Mouse (Mus musculus) embryonic facial prominence, embryonic 15.5 days (tissue): ENCODE measurements at regions not wholly inside any gene's neighbourhood (a gene's known extent, or its start where the extent isn't known, plus 50 kb on each side); places are given as distances from the start of the nearest gene placed in this dataset.
A peak's percentile ranks its signal among the peaks of the same experiment; 100 is the strongest.

Experiments
- ATAC-seq: fragments of 200-750 bp; cut with Nextera tagmentation; 2 replicates; pipeline ENCODE4 v1.8.0; 2017; ENCODE audit warnings: low read depth, moderate TSS enrichment; ENCODE audit not compliant: insufficient number of reproducible peaks, low FRiP score, low TSS enrichment
- H3K27ac ChIP-seq: fragments of 300-500 bp; sonication (generic); replicated peaks from 2 replicates; pipeline ENCODE4 v1.5.1; 2015; ENCODE audit warnings: mild to moderate bottlenecking, inconsistent platforms
- H3K27me3 ChIP-seq: fragments of 300-500 bp; sonication (generic); 2 replicates; pipeline ENCODE4 v1.6.1; 2015; ENCODE audit warnings: inconsistent platforms
- H3K36me3 ChIP-seq: fragments of 300-500 bp; sonication (generic); 2 replicates; pipeline ENCODE4 v1.6.1; 2015; ENCODE audit warnings: mild to moderate bottlenecking, inconsistent platforms
- H3K4me1 ChIP-seq: fragments of 300-500 bp; sonication (generic); 2 replicates; pipeline ENCODE4 v1.6.1; 2015; ENCODE audit warnings: inconsistent platforms
- H3K4me2 ChIP-seq: fragments of 300-500 bp; sonication (generic); replicated peaks from 2 replicates; pipeline ENCODE4 v1.6.1; 2015; ENCODE audit warnings: mild to moderate bottlenecking, inconsistent platforms
- H3K4me3 ChIP-seq: fragments of 300-500 bp; sonication (generic); replicated peaks from 2 replicates; pipeline ENCODE4 v1.5.1; 2015; ENCODE audit warnings: mild to moderate bottlenecking, inconsistent platforms
- H3K9ac ChIP-seq: fragments of 300-500 bp; sonication (generic); 2 replicates; pipeline ENCODE4 v1.6.1; 2015; ENCODE audit warnings: inconsistent platforms
- H3K9me3 ChIP-seq: fragments of 300-500 bp; sonication (generic); replicated peaks from 2 replicates; pipeline ENCODE4 v1.6.1; 2016; ENCODE audit warnings: inconsistent platforms
- WGBS: fragments of 180-500 bp; shearing (Covaris S2); methylation state at CpG from one replicate; pipeline ENCODE4 v1.1.7; 2015; 5-methylcytosine and 5-hydroxymethylcytosine counted together

- Histone ChIP-seq H3K4me3 (no peak overlapping the region), H3K9me3 (no peaks in the 10 kb centered on the region), H3K27ac (no peak overlapping the region), H3K27me3 (no peaks in the 10 kb centered on the region), H3K36me3 (no peaks in the 10 kb centered on the region), H3K9ac (no peak overlapping the region), H3K4me1 (no peaks in the 10 kb centered on the region), H3K4me2 (no peak overlapping the region)
- no peak for ATAC-seq
- WGBS = 75% methylated on average over 5 of the region's 5 CpGs
Measured at GRCm38 (mm10) chr13:38281712-38282111, 63.2 kb upstream of the Bmp6 start.

GRCm38 (mm10) chr13:38287960-38288359 lies 56.9 kb upstream of the Bmp6 start:
- Histone ChIP-seq H3K4me3 (no peak overlapping the region), H3K27me3 (no peaks in the 10 kb centered on the region), H3K9me3 (no peaks in the 10 kb centered on the region), H3K36me3 (no peaks in the 10 kb centered on the region), H3K27ac (no peak overlapping the region), H3K9ac (no peak overlapping the region), H3K4me2 (no peak overlapping the region), H3K4me1 (peaks cover 12% of the 10 kb centered on the region)
- 75% methylated on average over 3 of the region's 3 CpGs for WGBS
- no peak for ATAC-seq

- H3K4me1 ChIP-seq = peaks cover 12% of the 10 kb centered on the region
- no peak overlapping the region for H3K4me2 ChIP-seq
- ATAC-seq = 0 out of 2 replicates have a peak, but pooled peaks have one; percentile 41
- H3K36me3 ChIP-seq = no peaks in the 10 kb centered on the region
- no peak overlapping the region for H3K9ac ChIP-seq
- no peaks in the 10 kb centered on the region for H3K27me3 ChIP-seq
- 57% methylated on average over 14 of the region's 14 CpGs for WGBS
- H3K27ac ChIP-seq = peak overlapping the region; percentile 44
- no peaks in the 10 kb centered on the region for H3K9me3 ChIP-seq
- H3K4me3 ChIP-seq = no peak overlapping the region
Measured at GRCm38 (mm10) chr13:38288572-38289440, 56.1 kb upstream of the Bmp6 start.

GRCm38 (mm10) chr13:38290287-38290941 lies 54.5 kb upstream of the Bmp6 start:
- ATAC-seq = peak; percentile 55; the same call in 1 of the 2 replicates
- H3K27ac ChIP-seq = 0 out of 2 replicates have a peak overlapping the region, but pooled peaks have one; percentile 7

GRCm38 (mm10) chr13:38291487-38291886 lies 53.4 kb upstream of the Bmp6 start:
- Histone ChIP-seq H3K27me3 (no peaks in the 10 kb centered on the region), H3K27ac (no peak overlapping the region), H3K9ac (no peak overlapping the region), H3K36me3 (no peaks in the 10 kb centered on the region), H3K4me2 (no peak overlapping the region), H3K4me3 (no peak overlapping the region), H3K9me3 (no peaks in the 10 kb centered on the region), H3K4me1 (peaks cover 12% of the 10 kb centered on the region)
- no peak for ATAC-seq
- 78% methylated on average over 4 of the region's 4 CpGs for WGBS

More at GRCm38 (mm10) chr13:38290287-38290941, 54.5 kb upstream of the Bmp6 start:
- no peaks in the 10 kb centered on the region for H3K9me3 ChIP-seq
- H3K9ac ChIP-seq = no peak overlapping the region
- H3K4me2 ChIP-seq = peak overlapping the region; percentile 40
- H3K4me3 ChIP-seq = no peak overlapping the region
- WGBS = 21% methylated on average over 20 of the region's 21 CpGs
- H3K36me3 ChIP-seq = no peaks in the 10 kb centered on the region
- peaks cover 12% of the 10 kb centered on the region for H3K4me1 ChIP-seq
- H3K27me3 ChIP-seq = no peaks in the 10 kb centered on the region
